Mouse (Mus musculus): ENCODE results near the gene 2310030G06Rik. TPM values are rescaled to one million over a fixed set of nuclear protein-coding genes. Genes with fewer than 3 reads are reported as not detected.
A peak's percentile ranks its signal among the peaks of the same experiment; 100 is the strongest.

2310030G06Rik gene
- polyA plus RNA-seq, 1 experiment from 2014 or later, result 1.9 TPM

GRCm38 (mm10) chr9:50695153-50695552 lies 51.2 kb downstream of the 2310030G06Rik start:
- no peaks in the 10 kb centered on the region for H3K9me3 ChIP-seq
- H3K27ac ChIP-seq, result no peak overlapping the region
- ATAC-seq (ENCODE audit: low FRiP score), result no peak
- no peak overlapping the region for H3K4me3 ChIP-seq
- WGBS, result 86% methylated on average over 6 of the region's 6 CpGs
- H3K36me3 ChIP-seq, result peaks cover 30% of the 10 kb centered on the region
- 0 out of 2 replicates have a peak, but pooled peaks cover 3% of the 10 kb centered on the region for H3K27me3 ChIP-seq
- peaks cover 44% of the 10 kb centered on the region for H3K4me1 ChIP-seq (replicated peaks)
- no peak overlapping the region for H3K4me2 ChIP-seq
- H3K9ac ChIP-seq, result no peak overlapping the region

- Histone ChIP-seq H3K9ac (no peak overlapping the region), H3K27ac (no peak overlapping the region), H3K4me3 (no peak overlapping the region), H3K4me1 (replicated peaks) (peaks cover 36% of the 10 kb centered on the region), H3K9me3 (no peaks in the 10 kb centered on the region), H3K36me3 (peaks cover 46% of the 10 kb centered on the region), H3K27me3 (no peaks in the 10 kb centered on the region), H3K4me2 (no peak overlapping the region)
- 14% methylated on average over 10 of the region's 10 CpGs for WGBS
- no peak for ATAC-seq (ENCODE audit: low FRiP score)
Measured at GRCm38 (mm10) chr9:50693631-50694030, 52.7 kb downstream of the 2310030G06Rik start.

GRCm38 (mm10) chr9:50692626-50693580 lies 53.4 kb downstream of the 2310030G06Rik start:
- peaks cover 29% of the 10 kb centered on the region for H3K4me1 ChIP-seq (replicated peaks)
- H3K36me3 ChIP-seq, result peaks cover 53% of the 10 kb centered on the region
- H3K4me2 ChIP-seq, result 0 out of 2 replicates have a peak overlapping the region, but pooled peaks have one; percentile 6
- no peaks in the 10 kb centered on the region for H3K9me3 ChIP-seq
- H3K4me3 ChIP-seq, result no peak overlapping the region
- peak overlapping the region; percentile 44 for H3K27ac ChIP-seq
- ATAC-seq (ENCODE audit: low FRiP score), result no peak
- H3K9ac ChIP-seq, result 0 out of 2 replicates have a peak overlapping the region, but pooled peaks have one; percentile 5
- 14% methylated on average over 13 of the region's 13 CpGs for WGBS
- H3K27me3 ChIP-seq, result no peaks in the 10 kb centered on the region

Other genes starting within 250 kb of the 2310030G06Rik start
- 119 and 128 TPM in 2 replicates for gene Pts, start 217.8 kb downstream of the 2310030G06Rik start, polyA plus RNA-seq (2015; fragmentation: Nextera tagmentation; extraction: Ambion mirVana)
- 17.3 and 17.9 TPM in 2 replicates for gene Il18, start 191.7 kb downstream of the 2310030G06Rik start, polyA plus RNA-seq (2015; fragmentation: Nextera tagmentation; extraction: Ambion mirVana)
- gene Bco2, start 191.4 kb downstream of the 2310030G06Rik start, polyA plus RNA-seq (2015; fragmentation: Nextera tagmentation; extraction: Ambion mirVana), result 0.30 and 0.35 TPM in 2 replicates
- gene Tex12, start 185.2 kb downstream of the 2310030G06Rik start, polyA plus RNA-seq (2015; fragmentation: Nextera tagmentation; extraction: Ambion mirVana), result 0.22 and 0.38 TPM in 2 replicates
- 221 and 228 TPM in 2 replicates for gene Sdhd, start 142.7 kb downstream of the 2310030G06Rik start, polyA plus RNA-seq (2015; fragmentation: Nextera tagmentation; extraction: Ambion mirVana)
- gene Timm8b, start 142.6 kb downstream of the 2310030G06Rik start, polyA plus RNA-seq (2015; fragmentation: Nextera tagmentation; extraction: Ambion mirVana), result 373 and 382 TPM in 2 replicates
- gene Pih1d2, start 129.2 kb downstream of the 2310030G06Rik start, polyA plus RNA-seq (2015; fragmentation: Nextera tagmentation; extraction: Ambion mirVana), result 5.7 and 7.5 TPM in 2 replicates
- 24.5 and 25.9 TPM in 2 replicates for gene Nkapd1, start 129.1 kb downstream of the 2310030G06Rik start, polyA plus RNA-seq (2015; fragmentation: Nextera tagmentation; extraction: Ambion mirVana)
- 45.0 and 46.3 TPM in 2 replicates for gene Dlat, start 86.8 kb downstream of the 2310030G06Rik start, polyA plus RNA-seq (2015; fragmentation: Nextera tagmentation; extraction: Ambion mirVana)
- gene Dixdc1, start 7.0 kb downstream of the 2310030G06Rik start, polyA plus RNA-seq (2015; fragmentation: Nextera tagmentation; extraction: Ambion mirVana), result 35.0 and 36.4 TPM in 2 replicates
- 10.7 and 11.3 TPM in 2 replicates for gene Cryab, start 4.8 kb upstream of the 2310030G06Rik start, polyA plus RNA-seq (2015; fragmentation: Nextera tagmentation; extraction: Ambion mirVana)
- 1.3 and 1.7 TPM in 2 replicates for gene Hspb2, start 5.8 kb upstream of the 2310030G06Rik start, polyA plus RNA-seq (2015; fragmentation: Nextera tagmentation; extraction: Ambion mirVana)
- 11.5 and 12.3 TPM in 2 replicates for gene Fdxacb1, start 21.7 kb upstream of the 2310030G06Rik start, polyA plus RNA-seq (2015; fragmentation: Nextera tagmentation; extraction: Ambion mirVana)
- gene Alg9, start 28.5 kb upstream of the 2310030G06Rik start, polyA plus RNA-seq (2015; fragmentation: Nextera tagmentation; extraction: Ambion mirVana), result 47.2 and 53.7 TPM in 2 replicates
- gene 1110032A03Rik, start 29.0 kb upstream of the 2310030G06Rik start, polyA plus RNA-seq (2015; fragmentation: Nextera tagmentation; extraction: Ambion mirVana), result 60.4 and 64.6 TPM in 2 replicates
- 53.5 and 54.4 TPM in 2 replicates for gene Ppp2r1b, start 98.8 kb upstream of the 2310030G06Rik start, polyA plus RNA-seq (2015; fragmentation: Nextera tagmentation; extraction: Ambion mirVana)

All from hindbrain, embryonic 13.5 days (tissue).